Mouse (Mus musculus): Measurements from ENCODE around the gene Pa2g4. TPM values are rescaled to one million over a fixed set of nuclear protein-coding genes. Genes with fewer than 3 reads are reported as not detected.

Pa2g4 gene
- polyA plus RNA-seq, 1 experiment from 2014 or later = 142 TPM

DNA sequence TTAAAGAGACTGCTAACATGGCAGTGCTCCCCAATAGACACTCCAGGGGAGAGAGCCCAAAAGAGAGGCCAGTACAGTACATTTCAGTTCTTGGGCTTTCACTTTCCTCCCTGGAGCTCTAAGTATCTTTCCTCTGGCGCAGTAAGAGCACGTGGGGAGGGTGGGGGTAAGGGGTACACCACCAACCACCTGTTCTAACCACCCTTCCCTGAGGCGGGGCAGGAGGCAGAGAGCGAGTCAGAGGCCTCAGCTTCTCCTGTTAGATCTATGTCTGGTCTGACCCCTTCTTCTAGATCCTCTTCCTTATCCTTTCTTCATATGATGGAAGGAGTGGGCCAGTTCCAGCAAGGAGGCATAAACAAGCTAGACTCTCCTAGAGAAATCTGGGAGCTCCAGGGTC is 21.3 kb upstream of the Pa2g4 start:
- Histone ChIP-seq H3K4me2 (ENCODE audit: low read length) (no peak overlapping the region), H3K27me3 (ENCODE audit: control insufficient read depth, insufficient read depth, low read length) (peaks cover 34% of the 10 kb centered on the region)

DNA sequence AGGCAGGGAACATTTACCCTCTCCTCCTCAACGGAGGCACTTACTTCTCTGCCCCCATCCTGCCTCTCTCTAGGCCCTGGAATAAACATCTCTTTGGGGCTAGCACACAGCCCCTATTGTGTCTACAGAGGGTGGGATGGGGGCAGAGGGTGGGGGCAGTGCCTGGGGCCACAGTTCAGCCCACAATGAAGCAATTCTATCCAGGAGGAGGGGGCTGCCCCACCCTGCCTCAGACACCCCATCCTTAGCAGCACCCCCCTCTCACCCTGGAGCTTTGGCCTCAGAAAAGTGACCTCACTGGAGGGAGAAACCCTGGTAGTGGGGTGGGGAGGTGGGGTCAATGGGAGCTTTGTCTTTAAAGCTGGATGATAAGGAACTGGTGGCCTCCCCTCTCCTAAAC is 20.8 kb upstream of the Pa2g4 start:
- 0% methylated on average over 1 of the region's 1 CpGs for WGBS
- Histone ChIP-seq H3K27me3 (ENCODE audit: control insufficient read depth, insufficient read depth, low read length) (peaks cover 34% of the 10 kb centered on the region), H3K4me3 (replicated peaks; ENCODE audit: low read depth, low read length) (no peak overlapping the region), H3K9ac (replicated peaks; ENCODE audit: low read length) (no peak overlapping the region), H3K36me3 (ENCODE audit: control insufficient read depth, insufficient read depth, low read length) (no peaks in the 10 kb centered on the region), H3K9me3 (ENCODE audit: control insufficient read depth, low read length) (no peaks in the 10 kb centered on the region), H3K4me1 (ENCODE audit: control insufficient read depth, insufficient read depth, low read length) (peaks cover 9% of the 10 kb centered on the region), H3K27ac (replicated peaks; ENCODE audit: low read depth, low read length) (no peak overlapping the region), H3K4me2 (ENCODE audit: low read length) (no peak overlapping the region)
- ATAC-seq (ENCODE audit: low FRiP score, low TSS enrichment) (no peak), DNase-seq (no peak)

More for the DNA sequence above, 21.3 kb upstream of the Pa2g4 start:
- no peaks in the 10 kb centered on the region for H3K9me3 ChIP-seq (ENCODE audit: control insufficient read depth, low read length)
- H3K4me1 ChIP-seq (ENCODE audit: control insufficient read depth, insufficient read depth, low read length) = peaks cover 9% of the 10 kb centered on the region
- ATAC-seq (ENCODE audit: low FRiP score, low TSS enrichment) (no peak), DNase-seq (no peak)
- no peak overlapping the region for H3K9ac ChIP-seq (replicated peaks; ENCODE audit: low read length)
- whole genome bisulfite sequencing = 57% methylated on average over 4 of the region's 4 CpGs
- no peaks in the 10 kb centered on the region for H3K36me3 ChIP-seq (ENCODE audit: control insufficient read depth, insufficient read depth, low read length)
- H3K27ac ChIP-seq (replicated peaks; ENCODE audit: low read depth, low read length) = no peak overlapping the region
- no peak overlapping the region for H3K4me3 ChIP-seq (replicated peaks; ENCODE audit: low read depth, low read length)

DNA sequence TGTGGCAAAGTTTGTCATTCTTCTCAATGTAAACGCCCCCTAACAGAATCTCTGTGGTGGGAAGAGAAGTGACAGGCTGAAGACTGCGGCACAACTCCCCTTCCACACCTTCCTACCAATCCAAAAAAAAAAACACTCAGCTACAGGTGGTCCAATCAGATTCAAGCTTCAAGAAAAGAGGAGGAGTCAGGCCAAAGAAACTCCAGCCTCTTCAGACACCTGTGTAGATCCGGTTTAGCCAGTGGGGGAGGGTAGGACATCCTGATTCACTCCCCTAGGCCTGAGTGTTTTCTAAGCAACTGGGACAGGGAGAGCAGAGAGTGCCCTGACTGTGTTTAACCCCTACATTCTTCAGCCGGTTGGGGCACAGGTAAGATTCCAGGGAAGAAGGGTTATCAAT is 18.6 kb upstream of the Pa2g4 start:
- DNase-seq (no peak), ATAC-seq (ENCODE audit: low FRiP score, low TSS enrichment) (no peak)
- Histone ChIP-seq H3K4me3 (replicated peaks; ENCODE audit: low read depth, low read length) (no peak overlapping the region), H3K9me3 (ENCODE audit: control insufficient read depth, low read length) (no peaks in the 10 kb centered on the region), H3K4me2 (ENCODE audit: low read length) (no peak overlapping the region), H3K36me3 (ENCODE audit: control insufficient read depth, insufficient read depth, low read length) (no peaks in the 10 kb centered on the region), H3K9ac (replicated peaks; ENCODE audit: low read length) (no peak overlapping the region), H3K27ac (replicated peaks; ENCODE audit: low read depth, low read length) (no peak overlapping the region), H3K4me1 (ENCODE audit: control insufficient read depth, insufficient read depth, low read length) (peaks cover 5% of the 10 kb centered on the region), H3K27me3 (ENCODE audit: control insufficient read depth, insufficient read depth, low read length) (peaks cover 26% of the 10 kb centered on the region)
- 10% methylated on average over 4 of the region's 4 CpGs for whole genome bisulfite sequencing

DNA sequence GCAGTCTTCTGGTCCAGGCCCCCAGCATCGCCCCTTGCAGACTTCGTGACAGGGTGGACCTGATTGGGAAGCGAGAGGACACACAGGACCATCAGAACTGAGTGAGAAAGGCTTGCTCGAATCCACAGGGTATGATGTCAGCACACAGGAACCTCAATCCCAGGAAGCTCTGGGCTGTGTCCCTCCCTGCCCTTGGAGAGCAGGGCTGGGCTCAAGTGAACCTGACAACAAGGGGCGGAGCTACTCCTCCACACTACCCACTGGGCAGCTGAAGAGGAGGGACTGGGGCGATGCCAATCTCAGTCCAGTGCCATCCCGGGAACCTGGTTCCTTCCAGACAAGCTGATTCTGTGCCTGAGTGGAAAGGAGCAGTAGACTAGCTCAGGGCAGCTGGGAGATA is 17.9 kb upstream of the Pa2g4 start:
- H3K9me3 ChIP-seq (ENCODE audit: control insufficient read depth, low read length) = no peaks in the 10 kb centered on the region
- peaks cover 19% of the 10 kb centered on the region for H3K27me3 ChIP-seq (ENCODE audit: control insufficient read depth, insufficient read depth, low read length)

DNA sequence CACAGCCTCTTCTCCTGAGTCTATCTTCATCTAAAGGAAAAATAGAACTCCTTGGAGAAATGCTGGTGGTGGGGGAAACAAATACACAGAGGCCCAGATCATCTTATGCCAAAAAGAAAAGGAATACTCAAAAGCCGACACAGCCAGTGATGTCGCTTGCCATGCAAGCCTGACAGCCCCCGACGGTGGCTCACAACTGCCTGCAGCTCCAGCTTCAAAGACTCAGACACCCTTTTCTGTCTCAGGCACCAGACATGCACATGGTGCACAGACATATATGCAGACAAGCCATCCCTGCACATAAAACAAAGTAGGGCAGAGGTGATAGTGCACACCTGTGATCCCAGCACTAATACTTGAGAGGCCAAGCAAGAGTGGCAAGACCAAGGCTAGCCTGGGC is 13.9 kb upstream of the Pa2g4 start:
- no peaks in the 10 kb centered on the region for H3K9me3 ChIP-seq (ENCODE audit: control insufficient read depth, low read length)
- no peaks in the 10 kb centered on the region for H3K4me1 ChIP-seq (ENCODE audit: control insufficient read depth, insufficient read depth, low read length)
- no peak overlapping the region for H3K4me2 ChIP-seq (ENCODE audit: low read length)
- no peak overlapping the region for H3K4me3 ChIP-seq (replicated peaks; ENCODE audit: low read depth, low read length)
- DNase-seq (no peak), ATAC-seq (ENCODE audit: low FRiP score, low TSS enrichment) (no peak)
- no peak overlapping the region for H3K27ac ChIP-seq (replicated peaks; ENCODE audit: low read depth, low read length)
- H3K9ac ChIP-seq (replicated peaks; ENCODE audit: low read length) = no peak overlapping the region
- WGBS = 74% methylated on average over 4 of the region's 4 CpGs
- no peaks in the 10 kb centered on the region for H3K36me3 ChIP-seq (ENCODE audit: control insufficient read depth, insufficient read depth, low read length)
- H3K27me3 ChIP-seq (ENCODE audit: control insufficient read depth, insufficient read depth, low read length) = no peaks in the 10 kb centered on the region

More for the DNA sequence above, 17.9 kb upstream of the Pa2g4 start:
- no peak overlapping the region for H3K4me3 ChIP-seq (replicated peaks; ENCODE audit: low read depth, low read length)
- 20% methylated on average over 7 of the region's 7 CpGs for WGBS
- H3K36me3 ChIP-seq (ENCODE audit: control insufficient read depth, insufficient read depth, low read length) = no peaks in the 10 kb centered on the region
- H3K4me1 ChIP-seq (ENCODE audit: control insufficient read depth, insufficient read depth, low read length) = no peaks in the 10 kb centered on the region
- no peak for DNase-seq
- no peak overlapping the region for H3K27ac ChIP-seq (replicated peaks; ENCODE audit: low read depth, low read length)
- ATAC-seq (ENCODE audit: low FRiP score, low TSS enrichment) = no peak
- H3K4me2 ChIP-seq (ENCODE audit: low read length) = no peak overlapping the region
- no peak overlapping the region for H3K9ac ChIP-seq (replicated peaks; ENCODE audit: low read length)

DNA sequence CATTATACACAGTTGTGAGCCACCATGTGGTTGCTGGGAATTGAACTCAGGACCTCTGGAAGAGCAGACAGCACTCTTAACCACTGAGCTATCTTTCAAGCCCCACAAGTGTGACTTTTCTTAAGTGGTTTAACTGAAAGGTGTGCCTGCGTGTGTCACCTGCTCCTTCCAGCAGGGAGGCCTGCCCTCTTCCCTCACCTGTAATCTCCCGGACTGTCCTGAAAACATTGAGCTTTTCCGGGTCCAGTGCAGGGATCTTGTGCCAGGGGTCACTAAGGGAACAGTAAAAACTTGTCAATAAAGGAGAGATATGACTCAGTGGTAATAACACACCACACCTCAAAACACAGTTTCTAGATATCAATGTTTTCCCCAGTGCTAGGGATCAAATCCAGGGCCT is 13.5 kb upstream of the Pa2g4 start:
- DNase-seq (no peak), ATAC-seq (ENCODE audit: low FRiP score, low TSS enrichment) (no peak)
- H3K9ac ChIP-seq (replicated peaks; ENCODE audit: low read length) = no peak overlapping the region
- no peaks in the 10 kb centered on the region for H3K9me3 ChIP-seq (ENCODE audit: control insufficient read depth, low read length)
- no peaks in the 10 kb centered on the region for H3K36me3 ChIP-seq (ENCODE audit: control insufficient read depth, insufficient read depth, low read length)
- 90% methylated on average over 3 of the region's 3 CpGs for WGBS
- no peaks in the 10 kb centered on the region for H3K27me3 ChIP-seq (ENCODE audit: control insufficient read depth, insufficient read depth, low read length)
- H3K27ac ChIP-seq (replicated peaks; ENCODE audit: low read depth, low read length) = no peak overlapping the region
- no peak overlapping the region for H3K4me3 ChIP-seq (replicated peaks; ENCODE audit: low read depth, low read length)
- no peak overlapping the region for H3K4me2 ChIP-seq (ENCODE audit: low read length)
- H3K4me1 ChIP-seq (ENCODE audit: control insufficient read depth, insufficient read depth, low read length) = no peaks in the 10 kb centered on the region

DNA sequence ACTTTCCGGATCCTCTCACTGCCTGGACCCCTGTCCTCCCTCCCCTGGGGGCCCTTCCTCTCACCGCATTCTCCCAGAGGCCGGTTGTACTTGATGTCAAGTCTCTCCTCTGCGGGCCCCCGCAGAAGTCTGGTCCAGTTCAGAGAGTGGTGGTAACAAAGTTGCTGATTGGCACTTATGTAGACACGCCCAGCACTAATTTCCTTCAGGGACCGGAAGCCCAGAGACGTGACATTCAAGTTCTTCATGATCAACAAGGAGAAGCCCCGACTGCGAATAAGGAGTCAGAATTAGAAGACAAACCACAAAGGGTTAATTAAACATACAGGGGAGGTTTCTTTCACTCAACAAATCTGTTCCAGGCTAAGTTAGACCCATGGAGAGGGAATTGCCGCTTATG is 12.5 kb upstream of the Pa2g4 start:
- Histone ChIP-seq H3K27me3 (ENCODE audit: control insufficient read depth, insufficient read depth, low read length) (no peaks in the 10 kb centered on the region), H3K9me3 (ENCODE audit: control insufficient read depth, low read length) (no peaks in the 10 kb centered on the region), H3K9ac (replicated peaks; ENCODE audit: low read length) (no peak overlapping the region), H3K4me2 (ENCODE audit: low read length) (no peak overlapping the region), H3K4me1 (ENCODE audit: control insufficient read depth, insufficient read depth, low read length) (no peaks in the 10 kb centered on the region), H3K36me3 (ENCODE audit: control insufficient read depth, insufficient read depth, low read length) (no peaks in the 10 kb centered on the region), H3K27ac (replicated peaks; ENCODE audit: low read depth, low read length) (no peak overlapping the region), H3K4me3 (replicated peaks; ENCODE audit: low read depth, low read length) (no peak overlapping the region)
- ATAC-seq (ENCODE audit: low FRiP score, low TSS enrichment) (no peak), DNase-seq (no peak)
- WGBS = 80% methylated on average over 11 of the region's 11 CpGs

DNA sequence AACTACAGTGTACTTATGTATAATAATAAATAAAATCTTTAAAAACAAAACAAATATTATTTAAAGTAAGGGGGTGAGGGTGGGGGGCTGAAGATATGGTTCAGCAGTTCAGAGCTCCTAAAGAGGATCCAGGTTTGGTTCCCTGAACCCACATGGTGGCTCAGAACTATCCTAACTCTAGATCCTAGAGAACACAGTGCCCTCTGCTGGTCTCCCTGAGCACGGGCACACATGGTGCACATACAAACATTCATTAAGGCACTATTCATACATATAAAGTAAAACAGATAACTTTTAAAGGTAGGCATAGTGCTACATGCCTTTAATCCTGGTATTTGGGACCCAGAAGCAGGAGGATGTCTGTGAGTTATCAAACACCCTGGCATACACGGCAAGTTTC is 9.3 kb upstream of the Pa2g4 start:
- Histone ChIP-seq H3K4me3 (replicated peaks; ENCODE audit: low read depth, low read length) (no peak overlapping the region), H3K4me1 (ENCODE audit: control insufficient read depth, insufficient read depth, low read length) (no peaks in the 10 kb centered on the region), H3K4me2 (ENCODE audit: low read length) (no peak overlapping the region), H3K27ac (replicated peaks; ENCODE audit: low read depth, low read length) (no peak overlapping the region), H3K9ac (replicated peaks; ENCODE audit: low read length) (no peak overlapping the region), H3K9me3 (ENCODE audit: control insufficient read depth, low read length) (no peaks in the 10 kb centered on the region), H3K36me3 (ENCODE audit: control insufficient read depth, insufficient read depth, low read length) (no peaks in the 10 kb centered on the region), H3K27me3 (ENCODE audit: control insufficient read depth, insufficient read depth, low read length) (no peaks in the 10 kb centered on the region)
- ATAC-seq (ENCODE audit: low FRiP score, low TSS enrichment) (no peak), DNase-seq (no peak)
- WGBS = 97% methylated on average over 2 of the region's 2 CpGs

DNA sequence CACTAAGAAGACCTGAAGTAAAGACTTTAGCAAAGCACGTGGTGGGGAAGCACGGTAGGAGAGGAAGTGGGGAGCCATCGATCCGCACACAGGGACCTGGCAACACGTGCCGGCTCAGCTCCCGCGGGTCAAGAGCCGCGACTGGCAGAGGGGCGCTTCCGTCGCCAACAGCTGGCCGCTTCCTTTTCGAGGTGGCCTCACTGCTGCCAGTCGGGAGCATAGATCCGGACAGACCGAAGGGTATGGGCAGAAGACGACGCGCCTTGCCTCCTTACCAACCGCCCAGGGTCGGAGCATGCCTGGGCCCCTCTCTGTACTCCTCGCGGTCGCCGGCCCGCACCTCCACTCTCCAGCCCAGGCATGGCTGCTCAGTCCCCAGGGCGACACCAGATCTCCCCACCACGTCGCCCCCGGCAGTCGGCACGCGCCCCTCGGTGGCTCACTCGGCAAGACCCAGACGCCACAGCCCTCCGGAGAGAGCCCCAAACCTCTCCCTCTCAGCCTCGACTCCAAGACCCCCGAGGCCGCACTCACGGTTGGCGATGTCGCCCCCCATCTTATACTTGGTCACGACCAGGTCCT is 490 bp downstream of the Pa2g4 start:
- peak; percentile 40 for DNase-seq
- peak overlapping the region; percentile 89 for H3K27ac ChIP-seq (replicated peaks; ENCODE audit: low read depth, low read length)
- H3K36me3 ChIP-seq (ENCODE audit: control insufficient read depth, insufficient read depth, low read length) = peaks cover 27% of the 10 kb centered on the region
- H3K9me3 ChIP-seq (ENCODE audit: control insufficient read depth, low read length) = no peaks in the 10 kb centered on the region
- peaks cover 11% of the 10 kb centered on the region for H3K4me1 ChIP-seq (ENCODE audit: control insufficient read depth, insufficient read depth, low read length)
- peak overlapping the region; percentile 91 for H3K4me2 ChIP-seq (ENCODE audit: low read length)
- peak overlapping the region; percentile 83 for H3K9ac ChIP-seq (replicated peaks; ENCODE audit: low read length)
- no peak; the same call in none of the 2 replicates for ATAC-seq (ENCODE audit: low FRiP score, low TSS enrichment)
- H3K4me3 ChIP-seq (replicated peaks; ENCODE audit: low read depth, low read length) = peak overlapping the region; percentile 85
- under 1% methylated on average over 46 of the region's 46 CpGs for WGBS
- no peaks in the 10 kb centered on the region for H3K27me3 ChIP-seq (ENCODE audit: control insufficient read depth, insufficient read depth, low read length)

Measured in midbrain, embryonic 14.5 days (tissue).